ENCODE assay signal across 8 mouse cellular contexts in genomic region chr1:87510166-87510691, GRCm38 (mm10). TPM values are rescaled to one million over a fixed set of nuclear protein-coding genes. Genes with fewer than 3 reads are reported as not detected.
DNase-seq lines count a peak whose midpoint lies in the region; ATAC-seq and TF ChIP-seq lines count a peak whose summit lies in the region.

No protein-coding gene starts in this region.

- no peak overlapping the region for H3K27ac ChIP-seq in testis, adult 2 months (ENCODE audit: control insufficient read depth, insufficient read depth, low read depth, low read length)
- no peak overlapping the region for H3K27ac ChIP-seq in heart, embryonic 12.5 days (ENCODE audit: poor library complexity, severe bottlenecking)

- TF ChIP-seq POLR2A in testis, adult 2 months (IDR thresholded peaks at IDR 0.05; ENCODE audit: control insufficient read depth, low read depth, low read length) = no peak

- H3K4me1 ChIP-seq in testis, adult 2 months (ENCODE audit: control insufficient read depth, insufficient read depth, low read length) = peaks cover 19% of the 10 kb centered on the region
- H3K4me1 ChIP-seq in heart, embryonic 12.5 days (replicated peaks) = peaks cover 11% of the 10 kb centered on the region

- peak overlapping the region; percentile 99 for H3K4me2 ChIP-seq in heart, embryonic 12.5 days

- TF ChIP-seq CTCF in testis, adult 2 months (IDR thresholded peaks at IDR 0.05; ENCODE audit: control insufficient read depth, insufficient read depth, insufficient replicate concordance, low read depth, low read length) = no peak

- peaks cover 6% of the 10 kb centered on the region for H3K27me3 ChIP-seq in testis, adult 2 months (ENCODE audit: control insufficient read depth, insufficient read depth, low read length)
- peaks cover 63% of the 10 kb centered on the region for H3K27me3 ChIP-seq in heart, embryonic 12.5 days (replicated peaks)

- ATAC-seq in heart, embryonic 12.5 days (ENCODE audit: insufficient number of reproducible peaks, low FRiP score) = peak; percentile 72
- ATAC-seq in inflammation-experienced regulatory T-cells, adult 6 months = no peak

- H3K9ac ChIP-seq in heart, embryonic 12.5 days = peak overlapping the region; percentile 69

- no peaks in the 10 kb centered on the region for H3K36me3 ChIP-seq in testis, adult 2 months (ENCODE audit: control insufficient read depth, insufficient read depth, low read length)
- H3K36me3 ChIP-seq in heart, embryonic 12.5 days = no peaks in the 10 kb centered on the region

- DNase-seq in testis, postnatal 14 days (ENCODE audit: low spot score) = no peak
- DNase-seq in cerebellum, postnatal 10 days = peak; percentile 76 to 79
- DNase-seq in kidney, postnatal 4 days = peak; percentile 74 to 80
- DNase-seq in lung, postnatal 36 days = peak; percentile 5
- DNase-seq in right cerebral cortex, postnatal 14 days = peak; percentile 78

- peak overlapping the region; percentile 82 for H3K4me3 ChIP-seq in testis, adult 2 months (ENCODE audit: control insufficient read depth, low read depth, low read length)
- peak overlapping the region; percentile 73 for H3K4me3 ChIP-seq in heart, embryonic 12.5 days

- H3K9me3 ChIP-seq in heart, embryonic 12.5 days (replicated peaks) = 0 out of 2 replicates have a peak, but pooled peaks cover 5% of the 10 kb centered on the region

- under 1% methylated on average over 60 of the region's 61 CpGs for WGBS in heart, embryonic 12.5 days

RNA-seq across cellular contexts. Expression of gene Neu2, which starts 0.5 kb away (rescaled TPM):
- polyA plus RNA-seq in testis, adult 2 months (2012; rRNA removed) = 0.59 and 1.4 TPM in 2 replicates
- not detected in 2 replicates for polyA plus RNA-seq in heart, embryonic 12.5 days (2016; fragmentation: Nextera tagmentation; extraction: Ambion mirVana)
- not detected for polyA plus RNA-seq in inflammation-experienced regulatory T-cells, adult 6 months (2017; shearing (Covaris generic))

RNA-seq across cellular contexts. Expression of gene Snorc, which starts 40.2 kb away (rescaled TPM):
- polyA plus RNA-seq in testis, adult 2 months (2012; rRNA removed) = not detected in 2 replicates
- not detected in 2 replicates for polyA plus RNA-seq in heart, embryonic 12.5 days (2016; fragmentation: Nextera tagmentation; extraction: Ambion mirVana)
- not detected for polyA plus RNA-seq in inflammation-experienced regulatory T-cells, adult 6 months (2017; shearing (Covaris generic))
